Mouse (Mus musculus) heart, postnatal 36 days (tissue): ENCODE data around the gene Pgm3. TPM values are rescaled to one million over a fixed set of nuclear protein-coding genes. Genes with fewer than 3 reads are reported as not detected.
"Not testable (repeated sequence)": the region's sequence is repeated elsewhere in the genome, so short reads cannot be mapped to it uniquely, and the experiment has no call there.

ENCODE experiments used
- DNase-seq, 2 experiments: peaks; one replicate each; pipeline ENCODE4 v3.0.0; 2021 to 2022
- intact Hi-C: fragments of 180-260 bp; cut with DNase I; formaldehyde crosslinking; loops from one replicate; pipeline ENCODE4 v1.15.1; 2025
- total RNA-seq, 2 experiments: library from RNA; stranded (reverse); gene quantifications; 2 replicates each; pipeline ENCODE4 v1.2.3; 2021

The Pgm3 gene
- 1 to 10 TPM; 7.2 to 7.8 TPM for total RNA-seq

GRCm38 (mm10) chr9:86571540-86572135 is at the start of gene Pgm3, which contains the start of gene Rwdd2a:
Gene Pgm3, minus strand, starts transcription at chr9:86571842.
Gene Rwdd2a, plus strand, starts transcription at chr9:86571991.
- DNase-seq, result peak; percentile 95 to 96
- intact Hi-C loops, result loop anchor here (2.0 to 10.0 kb wide), 4 partner anchors 105 to 817 kb away; partner anchors contain the start of genes Cyb5r4 and Dop1a

GRCm38 (mm10) chr9:86619341-86620139 is 47.9 kb upstream of the Pgm3 start:
- intact Hi-C loops, result no loop called here
- no peak for DNase-seq

- intact Hi-C loops, result no loop called here
These were observed 46.3 kb upstream of the Pgm3 start for GRCm38 (mm10) chr9:86617837-86618492.

GRCm38 (mm10) chr9:86615765-86616164 is 44.1 kb upstream of the Pgm3 start:
- DNase-seq, result no peak
- intact Hi-C loops, result no loop called here

More at GRCm38 (mm10) chr9:86617837-86618492, 46.3 kb upstream of the Pgm3 start:
- DNase-seq, result no peak

GRCm38 (mm10) chr9:86612091-86612490 is 40.4 kb upstream of the Pgm3 start:
- intact Hi-C loops, result no loop called here
- no peak for DNase-seq

GRCm38 (mm10) chr9:86605776-86606175 is 34.1 kb upstream of the Pgm3 start:
- DNase-seq, result no peak

GRCm38 (mm10) chr9:86599723-86600303 is 28.2 kb upstream of the Pgm3 start:
- intact Hi-C loops, result no loop called here
- DNase-seq, result no peak

More at GRCm38 (mm10) chr9:86605776-86606175, 34.1 kb upstream of the Pgm3 start:
- intact Hi-C loops, result no loop called here

- DNase-seq, intact Hi-C loops: not testable (repeated sequence)
These were observed 25.3 kb upstream of the Pgm3 start for GRCm38 (mm10) chr9:86596983-86597382.

GRCm38 (mm10) chr9:86594357-86594767 is 22.7 kb upstream of the Pgm3 start:
- DNase-seq, intact Hi-C loops: not testable (repeated sequence)

GRCm38 (mm10) chr9:86592676-86593668 is 21.3 kb upstream of the Pgm3 start:
- intact Hi-C loops, result loop anchor here (1.0 to 2.0 kb wide), 2 partner anchors 153 to 208 kb away; no protein-coding TSS in a partner anchor
- no peak for DNase-seq

- intact Hi-C loops, result loop anchor here (10.0 kb wide), 1 partner anchor 812 kb away; no protein-coding TSS in a partner anchor
- DNase-seq, result no peak
These were observed 15.6 kb upstream of the Pgm3 start for GRCm38 (mm10) chr9:86587019-86587795.

- intact Hi-C loops, result loop anchor here (1.0 to 10.0 kb wide), 2 partner anchors 116 to 809 kb away; partner anchors contain the start of gene Dop1a
- DNase-seq, result peak; percentile 64 to 72
These were observed 12.1 kb upstream of the Pgm3 start for GRCm38 (mm10) chr9:86583740-86584139.

- intact Hi-C loops, result loop anchor here (10.0 kb wide), 3 partner anchors 445 to 825 kb away; partner anchors contain the start of gene Cyb5r4
- no peak for DNase-seq
These were observed 8.0 kb upstream of the Pgm3 start for GRCm38 (mm10) chr9:86579657-86580056.

GRCm38 (mm10) chr9:86575178-86575577 is 3.5 kb upstream of the Pgm3 start:
- no peak for DNase-seq
- intact Hi-C loops, result loop anchor here (10.0 kb wide), 2 partner anchors 450 to 820 kb away; partner anchors contain the start of gene Cyb5r4

GRCm38 (mm10) chr9:86573616-86574303 is 2.1 kb upstream of the Pgm3 start:
- intact Hi-C loops, result loop anchor here (2.0 to 10.0 kb wide), 4 partner anchors 107 to 819 kb away; partner anchors contain the start of genes Cyb5r4 and Dop1a

GRCm38 (mm10) chr9:86572636-86573291 is 1.1 kb upstream of the Pgm3 start:
- peak; percentile 75 to 85 for DNase-seq
- intact Hi-C loops, result loop anchor here (2.0 to 10.0 kb wide), 4 partner anchors 106 to 818 kb away; partner anchors contain the start of genes Cyb5r4 and Dop1a

More at GRCm38 (mm10) chr9:86573616-86574303, 2.1 kb upstream of the Pgm3 start:
- DNase-seq, result no peak

GRCm38 (mm10) chr9:86572196-86572595 is 554 bp upstream of the Pgm3 start:
- intact Hi-C loops, result loop anchor here (2.0 to 10.0 kb wide), 4 partner anchors 105 to 817 kb away; partner anchors contain the start of genes Cyb5r4 and Dop1a
- DNase-seq, result no peak
